Mouse (Mus musculus) brain, embryonic 18.5 days (tissue): ENCODE results near the gene Col7a1.

ENCODE experiments used
- DNase-seq: peaks from one replicate; pipeline ENCODE4 v3.0.0-alpha.2; 2012; ENCODE audit warnings: low read depth, low spot score

Col7a1 gene

DNA sequence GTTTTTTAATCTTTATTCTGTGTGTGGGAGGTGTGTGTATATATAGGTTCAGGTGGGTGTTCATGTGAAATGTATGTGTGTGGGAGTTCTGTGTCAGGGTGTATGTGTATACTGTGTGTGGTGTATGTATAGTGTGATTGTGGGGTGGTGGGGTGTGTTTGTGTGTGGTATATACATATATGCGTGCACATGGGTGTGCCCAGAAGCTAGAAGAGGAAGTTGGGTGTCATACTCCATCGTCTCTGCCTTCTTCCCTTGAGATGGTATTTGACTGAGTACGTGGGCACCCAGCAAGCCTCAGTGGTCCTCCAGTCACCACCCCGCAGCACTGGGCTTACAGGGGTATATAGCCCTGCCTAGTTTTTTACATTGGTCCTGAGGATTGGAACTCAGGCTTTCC, 68.0 kb downstream of the Col7a1 start:
- no peak for DNase-seq

DNA sequence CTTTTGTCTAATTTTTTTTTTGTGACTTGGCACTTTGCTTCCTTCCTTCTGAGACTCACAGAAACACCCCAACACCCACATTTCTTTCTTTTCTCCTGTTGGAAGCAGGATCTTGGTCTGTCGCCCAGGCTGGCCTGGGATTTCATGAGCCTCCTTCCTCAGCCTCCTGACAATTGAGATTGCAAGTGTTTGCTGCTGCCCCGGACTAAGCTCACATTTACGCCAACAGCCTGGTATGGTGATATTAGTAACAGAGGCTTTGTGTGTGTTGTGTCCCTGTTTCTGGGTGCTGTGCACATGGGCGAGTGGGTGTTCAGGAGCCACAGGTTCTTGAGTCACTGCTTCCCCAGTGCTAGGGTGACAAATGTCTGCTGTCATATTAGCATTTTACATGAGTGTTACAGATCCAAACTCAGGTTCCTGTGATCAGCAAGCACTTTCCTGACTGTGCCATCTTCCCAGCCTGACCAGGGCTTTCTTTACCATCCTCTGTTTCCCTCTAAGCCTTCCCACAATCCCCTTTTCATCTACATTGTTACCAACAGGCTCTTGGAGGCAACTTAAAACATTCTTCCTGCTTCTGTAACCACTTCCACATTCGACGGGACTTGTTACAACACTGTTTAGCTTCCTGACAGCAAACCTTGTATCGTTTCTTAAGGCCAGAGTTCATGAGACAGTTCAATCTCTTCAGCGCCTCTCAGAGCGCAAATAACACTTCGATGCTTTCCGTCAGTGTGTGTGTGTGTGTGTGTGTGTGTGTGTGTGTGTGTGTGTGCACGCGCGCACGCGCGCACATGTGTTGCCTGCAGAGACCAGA, 69.7 kb downstream of the Col7a1 start:
- no peak for DNase-seq

DNA sequence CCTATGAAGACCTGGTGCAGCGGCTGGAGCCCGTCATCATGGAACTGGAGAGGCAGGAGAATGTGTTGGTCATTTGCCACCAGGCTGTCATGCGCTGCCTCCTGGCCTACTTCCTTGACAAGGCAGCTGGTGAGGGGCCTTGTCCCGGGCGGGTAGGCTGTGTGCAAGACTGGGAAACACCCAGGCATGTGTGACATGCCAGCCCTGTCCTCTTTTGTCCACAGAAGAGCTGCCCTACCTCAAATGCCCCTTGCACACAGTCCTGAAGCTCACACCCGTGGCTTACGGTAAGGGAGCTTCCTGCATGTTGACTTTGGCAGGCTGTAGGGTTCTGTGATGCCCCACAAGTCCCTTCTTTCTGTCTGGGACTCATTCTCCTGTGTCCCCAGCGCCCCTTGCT, 74.1 kb downstream of the Col7a1 start:
- DNase-seq: no peak

DNA sequence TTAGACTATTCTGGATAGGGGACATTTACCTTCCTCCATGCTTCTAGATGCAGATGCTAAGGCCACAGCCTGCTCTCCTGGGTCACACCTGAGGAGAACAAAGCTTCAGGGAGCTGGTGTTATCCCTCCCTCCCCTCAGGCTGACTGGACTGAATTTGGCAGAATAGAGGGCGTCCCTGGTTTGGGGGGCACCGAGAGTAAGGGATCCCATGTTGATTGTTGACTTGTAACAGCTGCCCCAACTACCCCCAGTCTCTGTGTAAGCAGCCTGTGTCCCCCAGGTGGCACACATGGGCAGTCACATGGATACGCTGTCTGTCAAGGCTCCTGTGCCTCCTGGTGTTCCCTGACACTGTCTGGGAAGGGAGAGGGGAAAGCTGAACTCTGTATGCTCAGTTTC, 75.0 kb downstream of the Col7a1 start:
- DNase-seq: no peak

DNA sequence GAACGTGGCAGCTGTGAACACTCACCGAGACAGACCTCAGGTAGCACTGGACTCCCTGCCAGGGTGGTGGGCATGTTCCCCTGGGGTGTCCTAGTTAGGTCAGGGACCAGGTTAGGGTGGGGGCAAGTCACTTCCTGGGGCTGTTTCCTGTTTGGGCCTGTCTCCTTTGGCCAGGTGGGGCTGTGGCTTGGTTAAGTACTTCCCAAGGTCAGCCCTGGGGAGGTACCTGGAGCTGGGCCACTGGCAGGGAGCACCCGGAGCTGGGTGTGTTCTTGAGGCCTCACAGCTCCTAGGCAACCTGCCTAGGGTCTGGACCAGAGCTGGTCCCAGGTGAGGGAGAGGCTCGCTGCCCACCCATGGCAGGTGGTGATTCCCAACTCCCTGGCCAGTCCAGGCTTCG, 75.5 kb downstream of the Col7a1 start:
- DNase-seq: no peak

DNA sequence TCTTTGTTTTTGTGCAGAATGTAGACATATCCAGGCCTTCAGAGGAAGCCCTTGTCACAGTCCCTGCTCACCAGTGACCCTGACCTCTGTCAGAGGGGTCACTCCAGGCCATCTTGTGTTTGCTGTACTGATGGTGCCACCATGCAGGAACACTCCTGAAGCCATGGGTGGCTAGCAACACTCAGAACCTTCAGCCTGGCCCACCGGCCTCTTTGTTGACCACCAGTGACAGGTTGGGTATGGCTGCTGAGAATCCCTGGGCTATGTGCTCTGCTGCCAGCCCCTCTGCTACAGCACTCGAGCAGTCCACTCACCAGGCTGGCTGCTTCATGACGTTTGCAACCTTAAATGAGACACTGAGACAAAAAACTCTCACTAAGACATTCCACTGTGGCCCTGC, 76.9 kb downstream of the Col7a1 start:
- DNase-seq: no peak

DNA sequence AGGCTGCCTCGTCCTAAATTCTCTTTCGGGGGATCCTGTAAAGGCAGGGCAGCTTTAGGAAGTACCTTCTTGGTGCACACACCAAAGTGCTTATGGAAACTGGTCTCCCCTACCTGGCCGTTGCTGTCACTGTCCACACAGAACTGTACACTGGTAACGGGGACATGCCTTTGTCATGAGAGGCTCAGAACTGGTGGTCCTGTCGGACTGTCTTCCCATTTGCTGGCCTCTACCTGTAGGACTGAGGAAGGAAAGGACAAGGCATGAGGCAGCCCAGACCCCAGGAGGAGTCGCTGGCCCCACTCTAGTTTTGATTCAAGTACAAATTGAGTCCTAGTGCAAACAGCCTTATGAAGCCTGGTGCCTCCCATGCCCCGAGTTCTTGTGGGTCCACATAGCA, 77.6 kb downstream of the Col7a1 start:
- no peak for DNase-seq

DNA sequence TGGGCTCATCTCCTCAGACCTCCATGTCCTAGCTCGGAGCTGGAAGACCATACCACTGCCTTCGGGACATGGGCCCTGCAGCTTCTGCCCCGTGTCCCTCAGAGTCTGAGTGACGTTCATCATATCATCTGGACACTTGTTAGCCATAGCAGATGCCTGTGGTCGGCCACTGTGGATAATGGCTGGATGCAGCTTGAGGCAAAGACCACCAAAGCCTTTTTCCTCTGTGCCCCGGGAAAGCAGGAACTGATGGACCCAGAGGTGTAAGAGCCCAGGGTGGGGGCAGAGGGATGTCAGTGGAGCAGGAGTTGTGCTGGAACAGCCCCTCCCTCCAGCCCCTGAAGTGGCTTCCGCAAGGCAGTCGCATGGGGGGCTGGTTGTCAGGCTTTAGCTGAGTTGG, 78.3 kb downstream of the Col7a1 start:
- DNase-seq: no peak

DNA sequence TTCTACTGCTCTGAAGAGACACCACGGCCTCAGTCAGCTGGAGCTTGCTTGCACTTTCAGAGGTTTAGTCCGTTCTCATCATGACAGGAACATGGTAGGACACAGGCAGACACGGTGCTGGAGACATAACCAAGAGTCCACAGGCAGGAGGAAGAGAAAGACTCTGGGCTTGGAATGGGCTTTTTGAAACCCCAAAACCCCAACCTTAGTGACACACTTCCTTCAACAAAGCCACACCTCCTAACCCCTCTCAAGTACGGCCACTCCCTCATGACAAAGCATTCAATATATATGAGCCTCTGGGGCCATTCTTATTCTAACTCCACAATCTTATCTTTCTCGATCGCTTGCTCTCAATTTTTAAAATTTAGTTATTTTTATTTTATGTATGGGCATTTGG, 79.0 kb downstream of the Col7a1 start:
- no peak for DNase-seq
